Mouse (Mus musculus): Measurements from ENCODE around the gene Gtsf1. TPM values are rescaled to one million over a fixed set of nuclear protein-coding genes. Genes with fewer than 3 reads are reported as not detected.
"Not testable (repeated sequence)": the region's sequence is repeated elsewhere in the genome, so short reads cannot be mapped to it uniquely, and the experiment has no call there.

The Gtsf1 gene
- polyA plus RNA-seq, 1 experiment from 2014 or later, result not detected

DNA sequence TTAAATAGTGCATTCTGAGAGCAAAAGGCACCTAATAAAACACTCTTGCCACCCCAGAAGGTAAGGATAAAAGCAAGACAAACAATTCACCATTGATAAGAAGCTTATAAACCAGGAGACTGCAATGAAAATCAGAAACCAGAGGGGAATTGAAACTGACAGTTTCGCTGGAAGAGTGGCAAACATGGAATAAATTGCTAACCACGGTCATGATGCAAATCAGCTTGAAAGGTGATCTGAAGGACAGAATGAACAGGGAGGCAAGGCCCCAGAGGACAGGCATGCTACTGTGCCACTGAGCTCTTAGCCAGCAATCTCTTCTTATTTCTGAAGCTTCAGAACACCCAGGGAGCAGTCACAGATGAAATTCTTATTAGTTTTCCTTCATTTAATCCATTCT, 3.3 kb downstream of the Gtsf1 start:
- ATAC-seq (ENCODE audit: low read depth) (no peak), DNase-seq (no peak)
- Histone ChIP-seq H3K9ac (no peak overlapping the region), H3K4me3 (replicated peaks) (no peak overlapping the region), H3K9me3 (replicated peaks) (no peaks in the 10 kb centered on the region), H3K27me3 (no peaks in the 10 kb centered on the region), H3K4me2 (no peak overlapping the region), H3K4me1 (replicated peaks) (no peaks in the 10 kb centered on the region), H3K27ac (no peak overlapping the region), H3K36me3 (no peaks in the 10 kb centered on the region)
- 40% methylated on average over 2 of the region's 2 CpGs for WGBS (ENCODE audit: insufficient replicate concordance)

DNA sequence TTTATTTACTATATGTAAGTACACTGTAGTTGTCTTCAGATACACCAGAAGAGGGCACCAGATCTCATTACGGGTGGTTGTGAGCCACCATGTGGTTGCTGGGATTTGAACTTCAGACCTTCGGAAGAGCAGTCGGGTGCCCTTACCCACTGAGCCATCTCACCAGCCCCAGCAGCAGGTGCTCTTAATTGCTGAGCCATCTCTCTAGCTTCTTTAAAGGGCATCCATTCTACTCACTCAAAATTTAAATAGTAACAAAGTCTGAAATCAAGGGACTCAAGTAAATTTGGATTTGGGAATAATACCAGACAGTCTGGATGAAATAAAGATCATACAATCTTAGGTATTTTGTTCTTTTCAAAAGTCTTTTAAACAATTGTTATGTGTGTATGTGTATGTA, 24.7 kb downstream of the Gtsf1 start:
- H3K9ac ChIP-seq; DNase-seq; H3K4me1 ChIP-seq (replicated peaks); H3K4me2 ChIP-seq; H3K36me3 ChIP-seq; H3K9me3 ChIP-seq (replicated peaks); H3K27me3 ChIP-seq; H3K27ac ChIP-seq; ATAC-seq (ENCODE audit: low read depth); H3K4me3 ChIP-seq (replicated peaks): not testable (repeated sequence)
- 67% methylated on average over 3 of the region's 3 CpGs for WGBS (ENCODE audit: insufficient replicate concordance)

DNA sequence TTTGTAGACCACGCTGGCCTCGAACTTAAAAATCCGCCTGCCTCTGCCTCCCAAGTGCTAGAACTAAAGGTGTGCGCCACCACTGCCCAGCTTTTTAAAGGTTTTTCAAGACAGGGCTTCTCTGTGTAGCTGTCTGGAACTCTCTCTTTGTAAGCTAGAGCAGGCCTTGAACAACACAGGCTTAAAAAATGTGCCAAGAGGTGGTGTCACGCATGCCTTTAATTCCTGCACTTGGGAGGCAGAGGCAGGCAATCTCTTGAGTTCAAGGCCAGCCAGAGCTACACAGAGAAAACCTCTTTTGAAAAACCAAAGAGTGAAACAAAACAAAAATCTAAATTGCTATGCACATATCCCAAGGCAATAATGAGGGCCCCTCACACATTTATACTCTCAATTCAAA, 28.9 kb downstream of the Gtsf1 start:
- Histone ChIP-seq H3K4me2 (no peak overlapping the region), H3K9ac (no peak overlapping the region), H3K27me3 (no peaks in the 10 kb centered on the region), H3K36me3 (no peaks in the 10 kb centered on the region), H3K4me3 (replicated peaks) (no peak overlapping the region), H3K27ac (no peak overlapping the region), H3K9me3 (replicated peaks) (no peaks in the 10 kb centered on the region), H3K4me1 (replicated peaks) (no peaks in the 10 kb centered on the region)
- DNase-seq (no peak), ATAC-seq (ENCODE audit: low read depth) (no peak)
- WGBS (ENCODE audit: insufficient replicate concordance), result 80% methylated on average over 5 of the region's 5 CpGs

DNA sequence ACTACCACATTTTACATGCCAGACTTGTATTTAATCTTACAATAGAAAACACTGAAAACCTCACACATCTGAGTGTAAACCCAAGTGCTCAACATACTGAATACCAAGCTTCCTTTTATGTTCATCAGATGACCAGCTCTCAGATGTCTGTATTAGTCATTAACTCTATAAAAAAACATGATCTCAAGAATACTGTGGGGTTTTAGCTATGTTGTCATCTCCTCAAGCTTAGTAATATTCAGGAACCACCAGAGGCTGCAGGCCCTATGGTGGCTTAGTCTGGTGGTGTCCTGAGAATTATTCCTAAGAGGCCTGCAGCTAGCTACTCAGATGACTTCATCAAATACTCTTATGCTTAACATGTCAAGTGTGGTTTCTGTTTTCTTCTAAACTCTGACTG, 36.7 kb downstream of the Gtsf1 start:
- Histone ChIP-seq H3K4me3 (replicated peaks) (no peak overlapping the region), H3K27ac (no peak overlapping the region), H3K9me3 (replicated peaks) (no peaks in the 10 kb centered on the region), H3K4me1 (replicated peaks) (no peaks in the 10 kb centered on the region), H3K27me3 (no peaks in the 10 kb centered on the region), H3K9ac (no peak overlapping the region), H3K4me2 (no peak overlapping the region), H3K36me3 (no peaks in the 10 kb centered on the region)
- ATAC-seq (ENCODE audit: low read depth) (no peak), DNase-seq (no peak)

DNA sequence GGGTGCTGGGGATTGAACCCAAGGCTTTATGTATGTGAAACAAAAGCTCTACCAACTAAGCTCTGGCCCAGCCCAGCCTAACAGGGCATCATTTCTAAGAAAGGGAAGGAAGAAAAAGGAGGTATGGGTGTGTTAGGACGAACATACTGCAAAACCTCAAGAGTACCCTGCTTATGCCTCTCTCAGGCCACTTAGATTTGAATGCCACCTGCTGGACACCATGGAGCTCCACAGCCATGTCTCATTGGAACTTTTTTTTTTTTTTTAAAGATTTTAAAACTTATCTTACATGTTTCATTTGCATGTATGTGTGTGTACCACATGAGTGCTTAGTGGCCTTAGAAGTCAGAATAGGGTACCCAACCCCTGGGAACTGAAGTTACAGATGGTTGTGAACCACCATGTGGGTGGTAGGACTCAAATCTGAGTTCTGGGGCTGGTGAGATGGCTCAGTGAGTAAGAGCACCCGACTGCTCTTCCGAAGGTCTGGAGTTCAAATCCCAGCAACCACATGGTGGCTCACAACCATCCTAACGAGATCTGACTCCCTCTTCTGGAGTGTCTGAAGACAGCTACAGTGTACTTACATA, 41.6 kb downstream of the Gtsf1 start:
- H3K4me1 ChIP-seq (replicated peaks), result 0 out of 2 replicates have a peak, but pooled peaks cover 4% of the 10 kb centered on the region
- no peak overlapping the region for H3K27ac ChIP-seq
- no peak for DNase-seq
- no peak overlapping the region for H3K9ac ChIP-seq
- no peak overlapping the region for H3K4me3 ChIP-seq (replicated peaks)
- no peak for ATAC-seq (ENCODE audit: low read depth)
- H3K27me3 ChIP-seq, result peaks cover 2% of the 10 kb centered on the region; the same call in 1 of the 2 replicates
- H3K4me2 ChIP-seq, result no peak overlapping the region
- H3K36me3 ChIP-seq, result no peaks in the 10 kb centered on the region
- 39% methylated on average over 4 of the region's 4 CpGs for WGBS (ENCODE audit: insufficient replicate concordance)
- no peaks in the 10 kb centered on the region for H3K9me3 ChIP-seq (replicated peaks)

DNA sequence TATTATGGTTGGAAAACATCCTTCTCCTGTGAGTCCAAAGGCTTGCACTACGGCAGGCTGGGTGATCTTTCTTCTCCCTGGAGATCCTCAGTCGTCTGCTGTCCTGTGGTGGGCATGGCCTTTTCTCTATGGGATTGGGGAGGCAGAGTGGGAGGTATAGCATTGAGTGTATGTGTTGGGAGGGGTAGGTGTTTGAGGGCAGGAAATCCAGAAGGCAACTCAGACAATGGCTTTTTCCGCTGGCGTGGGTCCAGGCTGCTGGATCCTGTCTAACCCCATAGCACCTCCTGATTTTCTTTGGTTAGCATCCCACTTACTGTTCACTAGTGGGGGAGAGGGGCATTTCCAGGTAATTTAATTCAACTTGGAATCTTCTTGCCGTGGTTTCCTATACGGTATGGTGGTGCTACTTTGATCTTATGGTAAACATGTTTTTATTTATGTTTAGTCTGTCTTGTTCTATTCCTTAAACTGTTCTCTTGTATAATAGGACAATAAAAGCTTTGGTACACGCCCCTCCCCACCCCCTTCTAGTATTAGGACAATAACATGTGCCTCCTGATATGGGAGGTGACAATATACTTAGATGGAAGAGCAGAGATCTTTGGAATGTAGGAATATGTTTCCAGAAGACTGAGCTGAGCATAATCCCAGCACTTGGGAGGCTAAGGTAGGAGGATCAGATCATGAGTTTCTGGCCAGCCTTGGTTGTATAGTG, 46.3 kb downstream of the Gtsf1 start:
- H3K27me3 ChIP-seq, result peaks cover 9% of the 10 kb centered on the region; the same call in 1 of the 2 replicates
- 40% methylated on average over 7 of the region's 7 CpGs for WGBS (ENCODE audit: insufficient replicate concordance)
- H3K9ac ChIP-seq, result no peak overlapping the region
- no peaks in the 10 kb centered on the region for H3K36me3 ChIP-seq
- H3K27ac ChIP-seq, result peak overlapping the region; percentile 10; the same call in 1 of the 2 replicates
- H3K9me3 ChIP-seq (replicated peaks), result no peaks in the 10 kb centered on the region
- no peak overlapping the region for H3K4me3 ChIP-seq (replicated peaks)
- peaks cover 12% of the 10 kb centered on the region for H3K4me1 ChIP-seq (replicated peaks)
- H3K4me2 ChIP-seq, result no peak overlapping the region
- ATAC-seq (ENCODE audit: low read depth), result no peak
- no peak for DNase-seq

DNA sequence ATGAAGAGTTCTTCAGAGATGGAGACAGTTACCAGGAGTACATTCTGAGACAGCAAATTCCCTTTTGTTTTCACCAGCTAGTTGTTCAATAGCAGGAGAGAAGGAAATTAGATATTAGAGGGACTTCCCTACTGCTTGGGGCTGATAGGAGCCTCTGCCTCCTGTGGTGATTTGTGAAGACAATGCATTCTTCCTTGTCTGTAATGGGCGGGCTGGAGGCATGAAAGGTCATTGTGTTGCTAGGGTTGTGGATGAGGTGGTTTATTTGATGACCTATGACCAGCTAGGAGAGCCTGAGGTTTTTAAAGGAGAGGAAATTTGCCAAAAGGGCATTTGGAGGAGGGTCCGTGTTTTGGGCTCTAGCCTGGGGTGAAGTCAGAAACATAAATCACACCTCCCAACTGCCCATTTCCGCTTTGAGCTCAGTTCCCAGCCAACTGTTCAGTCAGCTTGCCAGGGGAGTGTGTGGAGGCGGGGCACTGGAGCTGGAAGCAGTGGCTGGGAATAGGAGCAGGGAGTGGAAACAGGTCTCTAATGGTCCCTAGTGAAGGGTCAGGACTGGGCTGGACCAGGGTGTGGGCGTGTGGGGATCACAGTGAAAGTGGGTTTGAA, 47.4 kb downstream of the Gtsf1 start:
- no peak for DNase-seq

DNA sequence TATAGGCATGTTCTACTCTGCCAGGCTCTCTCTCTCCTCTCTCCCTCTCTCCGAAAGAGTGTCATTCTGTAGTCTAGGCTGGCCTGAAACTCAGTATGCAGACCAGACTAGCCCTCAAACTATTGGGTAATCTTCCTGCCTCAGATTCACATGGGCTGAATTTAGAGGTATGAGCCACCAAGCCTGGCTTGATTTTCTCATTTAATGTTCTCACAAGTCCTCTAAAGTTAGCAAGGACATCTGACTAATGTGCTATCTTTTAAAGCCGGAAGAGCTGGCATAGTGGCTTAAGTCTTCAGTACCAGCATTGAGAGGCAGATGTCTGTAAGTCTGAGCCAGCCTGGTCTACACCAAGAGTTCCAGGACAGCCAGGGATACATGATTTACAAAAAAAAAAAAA, 48.2 kb downstream of the Gtsf1 start:
- WGBS (ENCODE audit: insufficient replicate concordance), result 61% methylated on average over 2 of the region's 2 CpGs
- Histone ChIP-seq H3K27me3 (peaks cover 9% of the 10 kb centered on the region; the same call in 1 of the 2 replicates), H3K4me2 (no peak overlapping the region), H3K9me3 (replicated peaks) (no peaks in the 10 kb centered on the region), H3K36me3 (no peaks in the 10 kb centered on the region), H3K4me3 (replicated peaks) (no peak overlapping the region), H3K4me1 (replicated peaks) (peaks cover 19% of the 10 kb centered on the region), H3K27ac (no peak overlapping the region), H3K9ac (no peak overlapping the region)
- no peak for DNase-seq
- ATAC-seq (ENCODE audit: low read depth), result no peak

More for the DNA sequence above, 47.4 kb downstream of the Gtsf1 start:
- no peak overlapping the region for H3K4me2 ChIP-seq
- whole genome bisulfite sequencing (ENCODE audit: insufficient replicate concordance), result 24% methylated on average over 5 of the region's 5 CpGs
- H3K4me3 ChIP-seq (replicated peaks), result no peak overlapping the region
- 0 out of 2 replicates have a peak, but pooled peaks have one; percentile 29 for ATAC-seq (ENCODE audit: low read depth)
- H3K27me3 ChIP-seq, result peaks cover 9% of the 10 kb centered on the region; the same call in 1 of the 2 replicates
- H3K36me3 ChIP-seq, result no peaks in the 10 kb centered on the region
- peaks cover 19% of the 10 kb centered on the region for H3K4me1 ChIP-seq (replicated peaks)
- no peak overlapping the region for H3K9ac ChIP-seq
- no peak overlapping the region for H3K27ac ChIP-seq
- H3K9me3 ChIP-seq (replicated peaks), result no peaks in the 10 kb centered on the region

DNA sequence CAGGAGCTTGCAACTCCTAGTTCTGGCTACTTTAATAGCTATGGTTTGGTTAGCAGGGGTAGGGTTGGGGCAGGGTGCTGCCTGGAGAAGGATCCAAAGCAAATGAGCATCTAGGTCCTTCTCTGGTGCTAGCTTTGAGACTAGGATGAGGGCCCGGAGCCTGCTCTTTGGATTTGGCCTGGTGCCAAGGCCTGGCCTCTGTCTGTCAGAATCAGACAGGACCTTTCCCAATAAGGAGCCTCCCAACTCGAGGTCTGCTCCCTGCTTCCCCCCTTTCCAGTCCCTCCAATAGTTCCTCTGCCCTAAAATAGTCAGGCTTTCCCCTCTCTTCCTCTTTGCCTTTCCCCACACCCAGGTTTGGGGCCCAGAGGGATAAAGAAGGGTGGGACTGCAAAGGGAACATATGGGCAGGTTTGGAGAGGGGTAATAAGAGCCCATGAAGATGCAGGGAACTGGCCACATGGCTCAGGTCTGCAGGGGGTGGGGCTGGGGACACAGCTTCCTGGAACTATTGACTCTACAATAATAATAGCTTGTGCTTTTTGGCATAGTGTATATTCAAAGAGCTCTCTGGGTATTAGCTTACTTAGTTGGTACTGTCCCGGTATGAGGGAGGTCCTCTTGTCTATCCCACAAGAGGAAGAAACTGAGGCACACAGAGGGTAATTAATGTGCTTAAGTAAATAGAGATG, 51.5 kb downstream of the Gtsf1 start:
- H3K36me3 ChIP-seq, result no peaks in the 10 kb centered on the region
- H3K27me3 ChIP-seq, result 0 out of 2 replicates have a peak, but pooled peaks cover 6% of the 10 kb centered on the region
- H3K9ac ChIP-seq, result no peak overlapping the region
- H3K27ac ChIP-seq, result no peak overlapping the region
- H3K4me3 ChIP-seq (replicated peaks), result no peak overlapping the region
- no peaks in the 10 kb centered on the region for H3K9me3 ChIP-seq (replicated peaks)
- DNase-seq (no peak), ATAC-seq (ENCODE audit: low read depth) (no peak)
- 48% methylated on average over 3 of the region's 3 CpGs for WGBS (ENCODE audit: insufficient replicate concordance)
- no peak overlapping the region for H3K4me2 ChIP-seq
- peaks cover 17% of the 10 kb centered on the region for H3K4me1 ChIP-seq (replicated peaks)

DNA sequence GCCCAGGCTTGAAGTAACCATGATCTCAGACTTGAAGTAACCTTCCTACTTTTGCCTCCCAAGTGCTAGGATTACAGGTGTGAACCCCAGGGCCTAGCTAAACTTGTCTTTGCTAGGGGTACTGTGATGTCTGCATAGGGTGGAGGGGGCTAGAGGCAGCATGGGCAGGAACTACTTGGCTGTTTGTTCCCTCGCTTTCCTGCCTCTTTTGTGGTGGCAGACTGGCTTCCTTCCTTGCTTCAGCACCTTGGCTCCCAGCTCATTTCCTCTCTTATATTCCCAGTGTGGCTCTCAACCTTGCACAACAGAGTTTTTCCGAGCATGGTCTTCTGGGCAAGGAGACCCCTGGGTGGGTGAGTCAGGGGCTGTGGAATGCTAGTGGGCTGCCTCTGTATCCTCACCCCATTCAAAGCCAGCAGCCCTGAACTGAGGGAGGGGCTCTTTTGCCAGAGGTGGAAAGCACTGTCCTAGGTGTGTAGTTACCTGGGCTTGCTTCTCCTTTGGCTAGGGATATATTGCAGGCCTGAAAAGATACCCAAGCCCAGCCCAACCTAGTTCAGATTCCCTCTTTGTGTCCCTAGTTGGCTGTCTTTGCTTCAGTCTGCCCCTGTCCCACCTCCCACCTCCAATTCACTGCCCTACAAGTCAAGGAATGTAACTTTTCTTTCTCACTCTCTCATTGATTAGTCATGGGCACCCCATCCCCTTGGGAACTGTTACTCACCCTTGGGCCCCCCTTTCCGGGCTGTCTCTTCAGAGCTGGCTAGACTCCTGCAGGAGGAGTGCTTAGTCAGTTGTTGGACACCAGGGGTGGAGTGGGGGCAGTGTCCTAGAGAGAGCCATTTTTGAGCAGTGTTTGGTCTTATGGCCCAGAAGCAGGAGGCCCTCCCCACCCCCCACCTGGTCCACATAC, 52.3 kb downstream of the Gtsf1 start:
- Histone ChIP-seq H3K9ac (no peak overlapping the region), H3K27ac (no peak overlapping the region), H3K27me3 (0 out of 2 replicates have a peak, but pooled peaks cover 1% of the 10 kb centered on the region), H3K4me1 (replicated peaks) (peaks cover 15% of the 10 kb centered on the region), H3K4me2 (no peak overlapping the region), H3K36me3 (no peaks in the 10 kb centered on the region), H3K4me3 (replicated peaks) (no peak overlapping the region), H3K9me3 (replicated peaks) (no peaks in the 10 kb centered on the region)
- no peak for DNase-seq
- 38% methylated on average over 3 of the region's 3 CpGs for WGBS (ENCODE audit: insufficient replicate concordance)
- no peak for ATAC-seq (ENCODE audit: low read depth)

All from liver, embryonic 13.5 days (tissue).